Mouse (Mus musculus) v-Abl transformed pro-B cells (cell line): ENCODE data around the gene Rab13.
"Not testable (repeated sequence)": the region's sequence is repeated elsewhere in the genome, so short reads cannot be mapped to it uniquely, and the experiment has no call there.

Experiments used
- in situ Hi-C, 2 experiments: fragments of 400-800 bp; cut with MboI; formaldehyde crosslinking; loops; one replicate each; pipeline ENCODE4 v1.15.1; 2025; ENCODE audit not compliant: unreplicated experiment in 2 of 2

Gene Rab13

GRCm38 (mm10) chr3:90220531-90220951 is 7.0 kb downstream of the Rab13 start:
- in situ Hi-C loops, result loop anchor here (5.0 to 25.0 kb wide), 4 partner anchors 152 to 424 kb away; partner anchors contain the start of genes S100a6 (in 2 of the 2), Gm42674 (in 1 of the 2), S100a4 (in 1 of the 2) and S100a5 (in 1 of the 2)

- in situ Hi-C loops, result loop anchor here (5.0 to 25.0 kb wide), 4 partner anchors 151 to 424 kb away; partner anchors contain the start of genes S100a6 (in 2 of the 2), Gm42674 (in 1 of the 2), S100a4 (in 1 of the 2) and S100a5 (in 1 of the 2)
Measured at GRCm38 (mm10) chr3:90221123-90221522, 7.6 kb downstream of the Rab13 start.

- in situ Hi-C loops, result loop anchor here (5.0 to 25.0 kb wide), 4 partner anchors 150 to 422 kb away; partner anchors contain the start of genes S100a6 (in 2 of the 2), Gm42674 (in 1 of the 2), S100a4 (in 1 of the 2) and S100a5 (in 1 of the 2)
Measured at GRCm38 (mm10) chr3:90222455-90222854, 9.0 kb downstream of the Rab13 start.

- in situ Hi-C loops, result loop anchor here (5.0 to 25.0 kb wide), 4 partner anchors 149 to 422 kb away; partner anchors contain the start of genes S100a6 (in 2 of the 2), Gm42674 (in 1 of the 2), S100a4 (in 1 of the 2) and S100a5 (in 1 of the 2)
Measured at GRCm38 (mm10) chr3:90222941-90223340, 9.4 kb downstream of the Rab13 start.

- in situ Hi-C loops, result loop anchor here (5.0 to 25.0 kb wide), 4 partner anchors 148 to 420 kb away; partner anchors contain the start of genes S100a6 (in 2 of the 2), Gm42674 (in 1 of the 2), S100a4 (in 1 of the 2) and S100a5 (in 1 of the 2)
Measured at GRCm38 (mm10) chr3:90224331-90224730, 10.8 kb downstream of the Rab13 start.

GRCm38 (mm10) chr3:90231075-90231474 is 17.6 kb downstream of the Rab13 start:
- in situ Hi-C loops, result no loop called here

GRCm38 (mm10) chr3:90231507-90232333 is 18.2 kb downstream of the Rab13 start, which contains the start of gene Jtb:
Gene Jtb (plus strand): TSS chr3:90231597.
- in situ Hi-C loops, result no loop called here

- in situ Hi-C loops, result no loop called here
Measured at GRCm38 (mm10) chr3:90241251-90241650, 27.8 kb downstream of the Rab13 start.

GRCm38 (mm10) chr3:90241669-90242358 is 28.3 kb downstream of the Rab13 start:
- in situ Hi-C loops, result no loop called here

GRCm38 (mm10) chr3:90242984-90243775 is 29.7 kb downstream of the Rab13 start, which contains the start of gene Creb3l4:
Gene Creb3l4 (minus strand): TSS chr3:90243512.
- in situ Hi-C loops, result no loop called here

GRCm38 (mm10) chr3:90245406-90245805 is 31.9 kb downstream of the Rab13 start:
- in situ Hi-C loops, result no loop called here

- in situ Hi-C loops, result no loop called here
Measured at GRCm38 (mm10) chr3:90247630-90247959, 34.1 kb downstream of the Rab13 start.

GRCm38 (mm10) chr3:90247960-90248745 is 34.7 kb downstream of the Rab13 start, which contains the start of gene Slc39a1:
Gene Slc39a1 (plus strand): TSS chr3:90248172.
- in situ Hi-C loops, result no loop called here

- in situ Hi-C loops, result no loop called here
Measured at GRCm38 (mm10) chr3:90248746-90249100, 35.2 kb downstream of the Rab13 start.

GRCm38 (mm10) chr3:90250791-90251190 is 37.3 kb downstream of the Rab13 start:
- in situ Hi-C loops, result no loop called here

GRCm38 (mm10) chr3:90251731-90252226 is 38.3 kb downstream of the Rab13 start:
- in situ Hi-C loops, result not testable (repeated sequence)

- in situ Hi-C loops, result not testable (repeated sequence)
Measured at GRCm38 (mm10) chr3:90252659-90253058, 39.2 kb downstream of the Rab13 start.

- in situ Hi-C loops, result not testable (repeated sequence)
Measured at GRCm38 (mm10) chr3:90253174-90253573, 39.7 kb downstream of the Rab13 start.
